Mouse (Mus musculus): Measurements from ENCODE around the gene Scamp2.

- TF ChIP-seq CTCF (IDR thresholded peaks at IDR 0.05; ENCODE audit: insufficient read depth, low read length) (no peak), POLR2A (IDR thresholded peaks at IDR 0.05; ENCODE audit: borderline replicate concordance, extremely low read depth, low read depth, low read length) (no peak)
Observed at GRCm38 (mm10) chr9:57547869-57548268, 12.9 kb upstream of the Scamp2 start.
